Mouse (Mus musculus) bone marrow, adult 2 months (tissue): ENCODE data around the gene Wdr20. TPM values are rescaled to one million over a fixed set of nuclear protein-coding genes. Genes with fewer than 3 reads are reported as not detected.
"Not testable (repeated sequence)": the region's sequence is repeated elsewhere in the genome, so short reads cannot be mapped to it uniquely, and the experiment has no call there.

Experiments used
- H3K27ac ChIP-seq: fragments of 200-500 bp; 2 replicates; pipeline ENCODE4 v1.5.1; 2012; ENCODE audit warnings: low read depth, mild to moderate bottlenecking, control low read depth, inconsistent platforms, low read length; ENCODE audit not compliant: control insufficient read depth, poor library complexity, insufficient read depth
- H3K4me1 ChIP-seq: fragments of 200-500 bp; 2 replicates; pipeline ENCODE4 v1.6.1; 2011; ENCODE audit warnings: low read length; ENCODE audit not compliant: control insufficient read depth, insufficient read depth
- H3K4me3 ChIP-seq: fragments of 200-500 bp; replicated peaks from 2 replicates; pipeline ENCODE3; 2011; ENCODE audit warnings: mild to moderate bottlenecking, low read depth, low read length, control low read depth; ENCODE audit not compliant: control insufficient read depth
- CTCF ChIP-seq: fragments of 200-500 bp; IDR thresholded peaks from 2 replicates; pipeline ENCODE4 v1.5.1; 2011; ENCODE audit warnings: low read length, control low read depth; ENCODE audit not compliant: control insufficient read depth, insufficient read depth
- POLR2A ChIP-seq: fragments of 200-500 bp; IDR thresholded peaks from 2 replicates; pipeline ENCODE4 v1.6.1; 2011; ENCODE audit warnings: low read depth, mild to moderate bottlenecking, control low read depth, low read length, borderline replicate concordance; ENCODE audit not compliant: control insufficient read depth
- WGBS: fragments of 180-500 bp; shearing (Covaris S2); methylation state at CpG from one replicate; pipeline ENCODE4 v1.1.7; 2018; 5-methylcytosine and 5-hydroxymethylcytosine counted together
- polyA plus RNA-seq: library from polyadenylated mRNA; stranded (reverse); fragments of >200 nt; gene quantifications from 2 replicates; pipeline ENCODE4 v1.2.4, GENCODE M21; 2011; ENCODE audit warnings: low replicate concordance; ENCODE audit not compliant: missing spikeins, insufficient read depth, insufficient read length

Gene Wdr20
- polyA plus RNA-seq = 7.8 and 16.6 TPM in 2 replicates

GRCm38 (mm10) chr12:110737170-110738157 lies at the start of gene Wdr20:
Gene Wdr20, plus strand, starts transcription at chr12:110737944.
- peak within 1 kb of the TSS; percentile 91 for H3K4me3 ChIP-seq
- TF ChIP-seq POLR2A (peak; percentile 90), CTCF (no peak)
- under 1% methylated on average over 68 of the region's 69 CpGs for WGBS
- no peaks in the 10 kb centered on the region; the same call in 1 of the 2 replicates for H3K4me1 ChIP-seq
- peak within 1 kb of the TSS; percentile 78 for H3K27ac ChIP-seq

GRCm38 (mm10) chr12:110688921-110689320 lies 48.8 kb upstream of the Wdr20 start:
- not testable (repeated sequence) for H3K4me1 ChIP-seq, H3K4me3 ChIP-seq, H3K27ac ChIP-seq
- WGBS = 83% methylated on average over 3 of the region's 3 CpGs

GRCm38 (mm10) chr12:110689919-110690643 lies 47.7 kb upstream of the Wdr20 start:
- TF ChIP-seq POLR2A = no peak
- TF ChIP-seq CTCF = no peak
- Histone ChIP-seq H3K4me1 (no peaks in the 10 kb centered on the region; the same call in 1 of the 2 replicates), H3K4me3 (no peak overlapping the region), H3K27ac (no peak overlapping the region)
- WGBS = 89% methylated on average over 6 of the region's 6 CpGs

GRCm38 (mm10) chr12:110693378-110693777 lies 44.4 kb upstream of the Wdr20 start:
- 84% methylated on average over 5 of the region's 5 CpGs for WGBS
- H3K4me1 ChIP-seq, H3K27ac ChIP-seq, H3K4me3 ChIP-seq: not testable (repeated sequence)

GRCm38 (mm10) chr12:110695676-110696171 lies 42.0 kb upstream of the Wdr20 start:
- under 1% methylated on average over 54 of the region's 55 CpGs for WGBS
- TF ChIP-seq CTCF (no peak), POLR2A (no peak)
- Histone ChIP-seq H3K27ac (peak overlapping the region; percentile 93), H3K4me1 (peaks cover 4% of the 10 kb centered on the region), H3K4me3 (peak overlapping the region; percentile 86)

GRCm38 (mm10) chr12:110696173-110696974 lies 41.4 kb upstream of the Wdr20 start:
- Histone ChIP-seq H3K4me1 (peaks cover 4% of the 10 kb centered on the region), H3K27ac (peak overlapping the region; percentile 93), H3K4me3 (peak overlapping the region; percentile 86)
- under 1% methylated on average over 89 of the region's 89 CpGs for WGBS
- no peak for TF ChIP-seq CTCF
- peak; percentile 100 for TF ChIP-seq POLR2A

GRCm38 (mm10) chr12:110696975-110697400 lies 40.8 kb upstream of the Wdr20 start:
- peak overlapping the region; percentile 78 for H3K27ac ChIP-seq
- peak overlapping the region; percentile 80 for H3K4me3 ChIP-seq
- no peak for TF ChIP-seq CTCF
- WGBS = 38% methylated on average over 9 of the region's 9 CpGs
- H3K4me1 ChIP-seq = peaks cover 4% of the 10 kb centered on the region

GRCm38 (mm10) chr12:110697457-110697856 lies 40.3 kb upstream of the Wdr20 start:
- Histone ChIP-seq H3K27ac (no peak overlapping the region), H3K4me3 (no peak overlapping the region), H3K4me1 (peaks cover 4% of the 10 kb centered on the region)
- WGBS = 38% methylated on average over 5 of the region's 5 CpGs
- TF ChIP-seq POLR2A (no peak), CTCF (no peak)
